Mouse (Mus musculus): Measurements from ENCODE around the gene Olfr771.
"Not testable (repeated sequence)": the region's sequence is repeated elsewhere in the genome, so short reads cannot be mapped to it uniquely, and the experiment has no call there.

The Olfr771 gene

DNA sequence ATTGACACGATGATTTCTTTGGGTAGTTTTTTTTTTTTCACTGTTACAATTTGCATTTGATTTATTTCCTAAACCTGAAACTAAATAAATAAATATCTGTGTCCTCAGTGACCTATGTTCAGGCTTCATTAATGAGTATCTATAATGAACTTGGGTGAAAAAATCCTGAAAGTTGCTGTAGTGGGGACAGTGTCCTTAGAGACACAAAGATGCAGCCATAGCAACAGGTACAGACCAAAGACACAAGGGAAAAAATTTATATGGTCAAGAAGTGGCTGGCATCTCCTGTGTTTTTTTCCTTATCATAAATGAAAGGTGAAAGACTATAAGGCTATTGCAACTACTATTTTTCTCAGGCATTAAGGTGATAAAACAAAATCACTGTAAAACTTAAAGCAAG lies at the start of gene Olfr771:
TSS of gene Olfr771 (minus strand) at position 101 of the 400 bp plus-strand sequence.
- in situ Hi-C loops (cut with MboI; ENCODE audit: low pct_unique_long_range_greater_than_20kb in 1 of 2, low sequenced_read_pairs in 2 of 2, unreplicated experiment in 1 of 2), result no loop called here

DNA sequence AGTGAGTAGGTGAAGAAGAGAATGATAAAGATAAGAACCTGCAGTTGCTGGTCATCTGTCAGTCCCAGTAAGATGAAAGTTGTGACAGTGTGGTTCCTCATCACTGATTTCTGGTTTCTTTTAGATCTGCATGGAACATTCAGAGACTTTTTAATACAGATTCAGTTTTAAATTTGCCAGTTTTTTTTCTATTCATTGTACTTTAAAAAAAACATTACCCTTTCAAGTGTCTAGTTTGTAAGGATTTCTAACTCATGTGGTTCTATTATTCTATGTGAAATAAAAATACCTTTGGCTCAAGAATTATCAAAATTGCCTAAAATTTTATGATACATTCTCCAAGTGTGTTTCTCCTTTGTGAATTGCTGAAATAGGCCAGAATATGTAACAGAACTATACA lies 22.8 kb upstream of the Olfr771 start, which contains the start of gene Olfr773:
TSS of gene Olfr773 (minus strand) at position 101 of the 400 bp plus-strand sequence.
- in situ Hi-C loops (cut with MboI; ENCODE audit: low pct_unique_long_range_greater_than_20kb in 1 of 2, low sequenced_read_pairs in 2 of 2, unreplicated experiment in 1 of 2), result not testable (repeated sequence)

DNA sequence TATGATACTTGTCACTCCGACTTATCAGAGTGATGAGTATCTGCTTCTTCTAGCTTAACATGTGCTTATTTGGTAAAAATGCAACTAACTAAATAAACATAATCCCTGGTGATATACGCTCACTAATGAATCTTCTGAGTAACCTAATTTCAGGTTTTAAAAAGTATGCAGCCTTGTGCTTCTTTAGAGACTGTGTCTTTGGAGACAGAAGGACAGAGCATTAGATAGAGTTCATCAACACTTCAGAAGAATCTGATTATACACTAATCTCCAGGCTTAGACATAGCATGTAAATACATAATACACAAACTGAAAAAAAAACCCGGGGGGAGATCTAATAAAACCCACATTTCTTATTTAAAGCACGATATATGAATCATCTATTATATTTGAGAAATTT lies 13.3 kb upstream of the Olfr771 start, which contains the start of gene Olfr772:
TSS of gene Olfr772 (minus strand) at position 101 of the 400 bp plus-strand sequence.
- in situ Hi-C loops (cut with MboI; ENCODE audit: low pct_unique_long_range_greater_than_20kb in 1 of 2, low sequenced_read_pairs in 2 of 2, unreplicated experiment in 1 of 2), result not testable (repeated sequence)

DNA sequence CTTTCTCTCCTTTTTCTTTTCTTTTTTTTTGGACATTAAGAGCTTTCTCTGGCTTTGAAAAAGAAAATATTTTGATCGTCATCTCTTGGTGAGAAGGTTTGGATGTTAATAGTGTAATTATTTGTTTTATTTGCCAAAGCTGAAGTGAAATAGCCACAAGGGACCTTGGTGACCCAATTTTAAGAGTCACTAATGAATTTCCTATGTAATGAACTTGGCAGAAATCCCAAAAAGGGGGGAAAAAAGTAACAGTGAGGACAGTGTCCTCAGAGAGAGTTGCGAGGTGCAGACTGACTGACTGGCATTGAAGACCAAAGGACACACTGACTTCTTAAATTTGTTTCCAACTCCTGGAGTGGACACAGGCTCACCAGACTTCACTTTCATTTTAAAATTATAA lies 25.7 kb downstream of the Olfr771 start, which contains the start of gene Olfr770:
TSS of gene Olfr770 (minus strand) at position 101 of the 400 bp plus-strand sequence.
- in situ Hi-C loops (cut with MboI; ENCODE audit: low pct_unique_long_range_greater_than_20kb in 1 of 2, low sequenced_read_pairs in 2 of 2, unreplicated experiment in 1 of 2), result no loop called here

DNA sequence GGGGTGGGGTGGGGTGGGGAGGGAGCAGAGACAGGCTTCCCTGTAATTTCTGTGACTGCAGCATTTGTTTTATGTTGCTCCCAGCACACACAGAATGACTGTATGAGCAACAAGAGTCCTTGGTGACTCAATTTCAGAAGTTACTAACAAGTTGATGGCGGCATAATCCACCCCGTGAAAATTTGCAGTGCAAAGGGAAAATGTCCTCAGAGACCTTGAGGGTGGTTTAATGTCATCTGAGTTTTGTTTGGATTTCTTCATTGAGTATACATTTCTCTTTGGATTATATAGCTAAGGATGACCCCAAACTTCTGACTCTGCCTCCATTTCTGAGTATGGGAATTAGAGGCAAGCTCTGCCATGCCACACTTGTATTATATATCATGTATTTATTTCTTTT lies 46.8 kb downstream of the Olfr771 start, which contains the start of gene Olfr769:
TSS of gene Olfr769 (minus strand) at position 101 of the 400 bp plus-strand sequence.
- in situ Hi-C loops (cut with MboI; ENCODE audit: low pct_unique_long_range_greater_than_20kb in 1 of 2, low sequenced_read_pairs in 2 of 2, unreplicated experiment in 1 of 2), result no loop called here

DNA sequence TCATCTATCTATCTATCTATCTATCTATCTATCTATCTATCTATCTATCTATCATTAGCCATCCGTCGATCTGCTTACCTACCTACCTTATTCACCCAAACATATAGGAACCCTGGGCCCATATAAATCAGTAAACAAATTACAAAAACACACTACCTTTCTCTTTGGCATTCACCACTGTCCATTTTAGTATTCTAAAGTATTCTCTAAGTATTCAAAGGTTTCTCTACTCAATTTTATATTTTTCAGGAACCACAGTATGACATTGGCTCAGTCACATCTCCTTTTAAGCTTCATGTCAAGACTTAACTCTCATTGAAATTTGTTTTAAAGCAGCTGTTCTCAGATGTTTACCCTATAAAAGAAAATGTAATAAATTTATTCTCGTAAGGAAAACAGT lies 49.4 kb downstream of the Olfr771 start:
- in situ Hi-C loops (cut with MboI; ENCODE audit: low pct_unique_long_range_greater_than_20kb in 1 of 2, low sequenced_read_pairs in 2 of 2, unreplicated experiment in 1 of 2), result no loop called here
